Mouse (Mus musculus) lung, embryonic 14.5 days (tissue): ENCODE measurements at regions not wholly inside any gene's neighbourhood (a gene's known extent, or its start where the extent isn't known, plus 50 kb on each side); places are given as distances from the start of the nearest gene placed in this dataset.

Source experiments
- ATAC-seq: fragments of 200-750 bp; cut with Nextera tagmentation; 2 replicates; pipeline ENCODE4 v1.8.0; 2017; ENCODE audit warnings: mild to moderate bottlenecking, moderate TSS enrichment, moderate library complexity; ENCODE audit not compliant: insufficient read depth
- DNase-seq: peaks from one replicate; pipeline ENCODE4 v3.0.0-alpha.2; 2015
- H3K27ac ChIP-seq: fragments of 300-500 bp; sonication (generic); 2 replicates; pipeline ENCODE4 v1.5.1; 2014; ENCODE audit warnings: low read depth, mild to moderate bottlenecking, moderate library complexity
- H3K27me3 ChIP-seq: fragments of 300-500 bp; sonication (generic); 2 replicates; pipeline ENCODE4 v1.6.1; 2014; ENCODE audit warnings: low read length, control low read depth; ENCODE audit not compliant: insufficient read depth
- H3K36me3 ChIP-seq: fragments of 300-500 bp; sonication (generic); 2 replicates; pipeline ENCODE4 v1.6.1; 2014; ENCODE audit warnings: control low read depth; ENCODE audit not compliant: insufficient read depth
- H3K4me1 ChIP-seq: fragments of 300-500 bp; sonication (generic); 2 replicates; pipeline ENCODE4 v1.6.1; 2014; ENCODE audit warnings: antibody characterized with exemption, control low read depth; ENCODE audit not compliant: insufficient read depth
- H3K4me2 ChIP-seq: fragments of 300-500 bp; sonication (generic); 2 replicates; pipeline ENCODE4 v1.6.1; 2014; ENCODE audit warnings: mild to moderate bottlenecking
- H3K4me3 ChIP-seq: fragments of 300-500 bp; sonication (generic); 2 replicates; pipeline ENCODE4 v1.5.1; 2014; ENCODE audit warnings: low read depth, low read length
- H3K9ac ChIP-seq: fragments of 300-500 bp; sonication (generic); 2 replicates; pipeline ENCODE4 v1.6.1; 2014
- H3K9me3 ChIP-seq: fragments of 300-500 bp; sonication (generic); 2 replicates; pipeline ENCODE4 v1.6.1; 2016; ENCODE audit warnings: low read depth, low read length, control low read depth
- CTCF ChIP-seq: IDR thresholded peaks from 2 replicates; pipeline ENCODE4 v1.5.1; 2016; ENCODE audit warnings: antibody characterized with exemption, low read depth
- WGBS: fragments of 180-500 bp; shearing (Covaris S2); extraction: QIAGEN DNeasy Blood & Tissue Kit; methylation state at CpG from one replicate; pipeline ENCODE4 v1.1.7; 2014; 5-methylcytosine and 5-hydroxymethylcytosine counted together

DNA sequence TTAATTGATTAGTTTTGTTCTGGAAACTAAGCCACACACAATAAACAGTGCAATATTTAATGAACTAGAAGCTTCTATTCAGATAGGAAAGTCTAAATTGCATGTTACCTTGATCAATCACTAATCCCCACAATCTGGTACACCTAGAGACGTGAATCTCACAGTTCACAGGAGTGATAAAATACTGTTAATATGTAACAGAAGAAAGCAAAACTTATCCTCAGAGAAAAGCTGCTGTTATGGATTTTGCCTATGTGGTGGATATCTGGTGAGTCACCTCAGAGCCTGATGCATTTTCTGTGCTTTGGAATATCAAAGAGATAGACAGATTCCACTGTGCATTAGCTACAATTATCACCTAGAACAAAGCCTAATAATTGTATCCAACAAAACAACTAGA, 861.5 kb upstream of the Cited2 start:
- H3K36me3 ChIP-seq: no peaks in the 10 kb centered on the region
- H3K4me2 ChIP-seq: no peak overlapping the region
- H3K4me3 ChIP-seq: no peak overlapping the region
- ATAC-seq (no peak), DNase-seq (no peak)
- H3K27me3 ChIP-seq: no peaks in the 10 kb centered on the region
- no peak overlapping the region for H3K27ac ChIP-seq
- no peak overlapping the region for H3K9ac ChIP-seq
- 84% methylated on average over 1 of the region's 1 CpGs for WGBS
- TF ChIP-seq CTCF: no peak
- H3K9me3 ChIP-seq: no peaks in the 10 kb centered on the region
- no peaks in the 10 kb centered on the region for H3K4me1 ChIP-seq

- TF ChIP-seq CTCF: no peak
- no peak overlapping the region for H3K27ac ChIP-seq
- no peak overlapping the region for H3K4me3 ChIP-seq
- H3K9ac ChIP-seq: no peak overlapping the region
- no peaks in the 10 kb centered on the region for H3K9me3 ChIP-seq
- no peaks in the 10 kb centered on the region for H3K4me1 ChIP-seq
- no peak for ATAC-seq
- H3K36me3 ChIP-seq: no peaks in the 10 kb centered on the region
- 58% methylated on average over 2 of the region's 2 CpGs for WGBS
- no peak overlapping the region for H3K4me2 ChIP-seq
- no peak for DNase-seq
- no peaks in the 10 kb centered on the region for H3K27me3 ChIP-seq
Measured at GRCm38 (mm10) chr10:16866914-16867313, 856.1 kb upstream of the Cited2 start.

- H3K9ac ChIP-seq: no peak overlapping the region
- no peak for ATAC-seq
- H3K9me3 ChIP-seq: no peaks in the 10 kb centered on the region
- DNase-seq: peak; percentile 67
- no peaks in the 10 kb centered on the region for H3K4me1 ChIP-seq
- H3K4me3 ChIP-seq: no peak overlapping the region
- no peak for TF ChIP-seq CTCF
- no peaks in the 10 kb centered on the region for H3K36me3 ChIP-seq
- no peak overlapping the region for H3K27ac ChIP-seq
- no peak overlapping the region for H3K4me2 ChIP-seq
- WGBS: 46% methylated on average over 3 of the region's 3 CpGs
- H3K27me3 ChIP-seq: no peaks in the 10 kb centered on the region
Measured at GRCm38 (mm10) chr10:16874131-16874530, 848.9 kb upstream of the Cited2 start.

GRCm38 (mm10) chr10:16878197-16878596, 844.8 kb upstream of the Cited2 start:
- no peak for DNase-seq
- Histone ChIP-seq H3K27ac (no peak overlapping the region), H3K36me3 (no peaks in the 10 kb centered on the region), H3K4me1 (no peaks in the 10 kb centered on the region), H3K4me3 (no peak overlapping the region), H3K9ac (no peak overlapping the region), H3K27me3 (no peaks in the 10 kb centered on the region), H3K9me3 (no peaks in the 10 kb centered on the region), H3K4me2 (no peak overlapping the region)
- no peak for ATAC-seq
- no peak for TF ChIP-seq CTCF

GRCm38 (mm10) chr10:16893316-16893715, 829.7 kb upstream of the Cited2 start:
- no peak overlapping the region for H3K27ac ChIP-seq
- H3K4me3 ChIP-seq: no peak overlapping the region
- H3K27me3 ChIP-seq: no peaks in the 10 kb centered on the region
- no peak overlapping the region for H3K4me2 ChIP-seq
- H3K9me3 ChIP-seq: no peaks in the 10 kb centered on the region
- DNase-seq (no peak), ATAC-seq (no peak)
- no peak overlapping the region for H3K9ac ChIP-seq
- H3K36me3 ChIP-seq: no peaks in the 10 kb centered on the region
- TF ChIP-seq CTCF: no peak
- no peaks in the 10 kb centered on the region for H3K4me1 ChIP-seq

GRCm38 (mm10) chr10:16895332-16895731, 827.7 kb upstream of the Cited2 start:
- ATAC-seq (no peak), DNase-seq (no peak)
- no peak for TF ChIP-seq CTCF
- H3K4me1 ChIP-seq: no peaks in the 10 kb centered on the region
- no peaks in the 10 kb centered on the region for H3K9me3 ChIP-seq
- no peak overlapping the region for H3K4me3 ChIP-seq
- no peaks in the 10 kb centered on the region for H3K27me3 ChIP-seq
- H3K36me3 ChIP-seq: no peaks in the 10 kb centered on the region
- H3K27ac ChIP-seq: no peak overlapping the region
- H3K9ac ChIP-seq: no peak overlapping the region
- no peak overlapping the region for H3K4me2 ChIP-seq

DNA sequence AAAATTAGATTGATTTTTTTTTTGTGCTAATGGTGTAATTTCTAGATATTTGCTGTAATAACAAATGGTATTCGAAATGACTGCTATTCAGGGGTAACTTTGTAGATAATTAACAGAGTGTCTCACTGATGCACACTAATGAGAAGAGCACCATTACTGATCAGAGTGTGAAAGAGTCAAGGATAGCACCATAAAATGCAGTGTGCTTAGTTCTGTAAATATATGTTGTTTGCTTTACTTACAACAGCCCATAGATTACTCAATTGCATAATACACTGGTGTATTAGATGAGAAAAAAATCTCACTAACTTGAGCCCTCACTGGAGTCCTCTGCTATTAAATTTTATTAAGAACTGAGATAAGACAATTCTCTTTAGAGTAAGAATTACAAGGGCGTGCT, 800.1 kb upstream of the Cited2 start:
- no peak for ATAC-seq
- no peak for TF ChIP-seq CTCF
- WGBS: 74% methylated on average over 2 of the region's 2 CpGs

DNA sequence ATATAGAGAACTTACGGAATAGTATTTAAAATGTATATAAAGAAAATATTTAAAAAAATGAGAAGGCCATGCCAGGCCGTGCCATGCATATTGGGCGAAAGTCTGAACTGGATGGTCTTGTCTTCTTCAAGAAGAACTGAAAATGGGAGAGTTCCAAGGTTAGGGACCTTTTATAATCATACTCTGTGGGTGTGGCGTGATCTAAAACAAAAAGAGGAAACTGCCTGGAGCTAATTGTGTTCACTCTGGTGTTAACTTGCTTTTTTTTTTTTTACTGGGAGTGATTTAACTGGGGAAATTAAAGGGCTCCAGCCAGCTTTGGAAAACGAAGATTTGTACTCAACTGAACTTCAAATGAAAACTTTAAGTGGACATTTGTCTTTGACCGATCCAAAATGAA, 799.2 kb upstream of the Cited2 start:
- no peaks in the 10 kb centered on the region for H3K36me3 ChIP-seq
- 81% methylated on average over 6 of the region's 6 CpGs for WGBS

More for the DNA sequence above, 800.1 kb upstream of the Cited2 start:
- H3K4me2 ChIP-seq: no peak overlapping the region
- H3K9ac ChIP-seq: no peak overlapping the region
- no peaks in the 10 kb centered on the region for H3K4me1 ChIP-seq
- no peaks in the 10 kb centered on the region for H3K9me3 ChIP-seq
- no peak overlapping the region for H3K27ac ChIP-seq
- DNase-seq: no peak
- H3K27me3 ChIP-seq: no peaks in the 10 kb centered on the region
- no peak overlapping the region for H3K4me3 ChIP-seq
- no peaks in the 10 kb centered on the region for H3K36me3 ChIP-seq

More for the DNA sequence above, 799.2 kb upstream of the Cited2 start:
- ATAC-seq (no peak), DNase-seq (no peak)
- no peak overlapping the region for H3K9ac ChIP-seq
- no peak overlapping the region for H3K27ac ChIP-seq
- H3K9me3 ChIP-seq: no peaks in the 10 kb centered on the region
- no peaks in the 10 kb centered on the region for H3K27me3 ChIP-seq
- H3K4me2 ChIP-seq: no peak overlapping the region
- no peak for TF ChIP-seq CTCF
- H3K4me3 ChIP-seq: no peak overlapping the region
- H3K4me1 ChIP-seq: no peaks in the 10 kb centered on the region
